ENCODE assay signal across 15 mouse cellular contexts in genomic region chr5:65827102-65827501, GRCm38 (mm10).
"Had no signal": no experiment of that assay in that cellular context is flagged by ENCODE, and none has a peak within 500 bp of the region (broad histone marks: within the 10 kb centered on the region; RNA-seq: fewer than 3 reads in every experiment).

No protein-coding gene starts in this region.

- ATAC-seq: intestine, postnatal 0 days; lung, postnatal 0 days had no signal

- H3K9ac ChIP-seq: limb, embryonic 13.5 days; liver, embryonic 15.5 days had no signal

- H3K4me3 ChIP-seq: limb, embryonic 13.5 days; liver, embryonic 15.5 days; midbrain, embryonic 10.5 days had no signal

- H3K4me1 ChIP-seq: midbrain, embryonic 10.5 days had no signal

- H3K27ac ChIP-seq: limb, embryonic 13.5 days; liver, embryonic 15.5 days; midbrain, embryonic 10.5 days; stomach, postnatal 0 days had no signal

- DNase-seq: kidney, adult 8-10 months; kidney, postnatal 36 days; layer of hippocampus, adult 9-11 months; layer of hippocampus, postnatal 36 days; lung, adult 2 months; lung, postnatal 4 days; midbrain, embryonic 14.5 days; right cerebral cortex, postnatal 14 days had no signal

- H3K27me3 ChIP-seq: limb, embryonic 13.5 days; liver, embryonic 15.5 days had no signal

- H3K9me3 ChIP-seq: limb, embryonic 13.5 days; liver, embryonic 15.5 days; midbrain, embryonic 10.5 days had no signal

- H3K4me2 ChIP-seq: limb, embryonic 13.5 days; liver, embryonic 11.5 days; liver, embryonic 15.5 days had no signal
